Mouse (Mus musculus) lung, embryonic 16.5 days (tissue): ENCODE measurements around the gene Awat2. TPM values are rescaled to one million over a fixed set of nuclear protein-coding genes. Genes with fewer than 3 reads are reported as not detected.

Experiments used
- ATAC-seq: fragments of 200-750 bp; cut with Nextera tagmentation; 2 replicates; pipeline ENCODE4 v1.8.0; 2017; ENCODE audit warnings: low read depth, mild to moderate bottlenecking, moderate library complexity
- H3K27ac ChIP-seq: fragments of 300-500 bp; sonication (generic); 2 replicates; pipeline ENCODE4 v1.5.1; 2014; ENCODE audit warnings: mild to moderate bottlenecking, control low read depth, low read length
- H3K27me3 ChIP-seq: fragments of 300-500 bp; sonication (generic); 2 replicates; pipeline ENCODE4 v1.6.1; 2014; ENCODE audit warnings: low read depth, low read length, mixed read lengths; ENCODE audit not compliant: control insufficient read depth, insufficient read depth
- H3K36me3 ChIP-seq: fragments of 300-500 bp; sonication (generic); 2 replicates; pipeline ENCODE4 v1.6.1; 2014; ENCODE audit warnings: low read length; ENCODE audit not compliant: control insufficient read depth, insufficient read depth
- H3K4me1 ChIP-seq: fragments of 300-500 bp; sonication (generic); replicated peaks from 2 replicates; pipeline ENCODE4 v1.6.1; 2014; ENCODE audit warnings: low read length, mixed read lengths; ENCODE audit not compliant: control insufficient read depth, insufficient read depth
- H3K4me2 ChIP-seq: fragments of 300-500 bp; sonication (generic); 2 replicates; pipeline ENCODE4 v1.6.1; 2014; ENCODE audit warnings: low read depth, low read length, control low read depth
- H3K4me3 ChIP-seq: fragments of 300-500 bp; sonication (generic); 2 replicates; pipeline ENCODE4 v1.5.1; 2014; ENCODE audit warnings: mild to moderate bottlenecking, low read length, control low read depth
- H3K9ac ChIP-seq: fragments of 300-500 bp; sonication (generic); 2 replicates; pipeline ENCODE4 v1.6.1; 2014; ENCODE audit warnings: low read length, control low read depth
- H3K9me3 ChIP-seq: fragments of 300-500 bp; sonication (generic); 2 replicates; pipeline ENCODE4 v1.6.1; 2016; ENCODE audit warnings: low read length; ENCODE audit not compliant: control insufficient read depth
- WGBS: fragments of 180-500 bp; shearing (Covaris S2); extraction: QIAGEN DNeasy Blood & Tissue Kit; methylation state at CpG from one replicate; pipeline ENCODE4 v1.1.7; 2014; 5-methylcytosine and 5-hydroxymethylcytosine counted together
- polyA plus RNA-seq: library from polyadenylated mRNA; unstranded; fragments of >200 nt; fragmentation: Nextera tagmentation; extraction: Ambion mirVana; gene quantifications from 2 replicates; pipeline ENCODE4 v1.2.1, GENCODE M21; 2015

The Awat2 gene
- polyA plus RNA-seq, 1 experiment from 2014 or later, result 0.46 TPM

DNA sequence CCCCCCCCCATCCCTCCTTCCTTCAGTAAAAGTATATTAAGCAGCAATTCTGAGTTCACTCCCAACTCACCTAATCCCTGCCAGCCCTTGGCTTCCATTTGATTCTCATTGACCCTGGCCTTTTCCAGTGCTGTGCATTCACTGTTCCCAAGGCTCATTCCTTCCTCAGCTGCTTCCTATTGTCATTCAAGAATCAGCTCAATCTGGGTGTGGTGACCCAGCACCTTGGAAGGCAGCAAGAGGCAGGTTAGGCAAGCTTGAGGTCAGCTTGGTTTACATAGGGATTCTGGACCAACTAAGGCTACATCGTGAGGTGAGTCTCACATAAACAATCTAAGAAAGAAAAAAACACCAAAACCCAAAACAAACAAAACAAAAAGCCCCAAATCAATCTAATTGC lies 33.3 kb downstream of the Awat2 start:
- H3K9ac ChIP-seq, result no peak overlapping the region
- 45% methylated on average over 1 of the region's 1 CpGs for WGBS
- no peaks in the 10 kb centered on the region for H3K9me3 ChIP-seq
- no peak overlapping the region for H3K27ac ChIP-seq
- no peaks in the 10 kb centered on the region for H3K36me3 ChIP-seq
- no peak overlapping the region for H3K4me3 ChIP-seq
- ATAC-seq, result no peak
- H3K27me3 ChIP-seq, result no peaks in the 10 kb centered on the region
- no peak overlapping the region for H3K4me2 ChIP-seq
- no peaks in the 10 kb centered on the region for H3K4me1 ChIP-seq

DNA sequence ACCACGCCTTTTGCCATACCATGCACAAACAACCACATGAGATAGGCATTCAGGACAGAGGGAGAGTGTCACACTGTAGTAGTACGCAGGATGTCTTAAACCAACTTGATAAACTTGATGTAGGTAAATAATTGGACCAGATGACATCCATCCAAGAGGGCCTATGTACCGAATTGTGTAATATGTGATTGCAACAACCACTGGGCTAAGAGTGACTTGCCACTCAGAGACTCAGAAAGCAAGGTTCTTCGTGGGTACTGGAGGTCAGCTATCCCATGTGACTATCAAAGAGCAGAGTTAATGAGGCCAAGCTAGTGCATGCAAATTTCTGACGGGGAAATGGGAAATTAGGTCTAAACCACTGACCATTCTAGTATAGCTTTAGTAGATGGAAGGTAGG lies 40.9 kb downstream of the Awat2 start:
- Histone ChIP-seq H3K4me3 (no peak overlapping the region), H3K4me2 (no peak overlapping the region), H3K27me3 (no peaks in the 10 kb centered on the region), H3K9ac (no peak overlapping the region), H3K36me3 (no peaks in the 10 kb centered on the region), H3K27ac (no peak overlapping the region), H3K9me3 (no peaks in the 10 kb centered on the region), H3K4me1 (no peaks in the 10 kb centered on the region)
- 78% methylated on average over 5 of the region's 5 CpGs for WGBS
- no peak for ATAC-seq

DNA sequence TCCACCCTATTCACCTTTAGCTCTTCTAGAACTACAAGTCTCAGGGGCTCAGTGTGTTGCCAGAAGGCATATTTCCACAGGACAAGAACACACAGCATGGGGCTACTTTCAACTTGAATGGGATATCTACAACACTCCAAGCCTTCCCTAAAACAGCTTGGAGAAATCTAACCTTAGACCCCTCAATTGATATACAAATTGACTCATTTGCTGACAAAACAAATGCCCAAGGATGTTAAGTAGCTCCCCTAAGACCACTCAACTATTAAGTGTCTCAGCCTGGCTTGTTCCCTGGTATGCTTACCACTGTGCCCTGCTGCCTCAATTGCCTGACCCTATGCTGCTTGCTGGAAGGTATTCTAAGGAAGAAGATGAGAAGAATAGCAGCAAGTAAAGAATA lies 41.6 kb downstream of the Awat2 start:
- Histone ChIP-seq H3K27ac (no peak overlapping the region), H3K9me3 (no peaks in the 10 kb centered on the region), H3K9ac (no peak overlapping the region)

DNA sequence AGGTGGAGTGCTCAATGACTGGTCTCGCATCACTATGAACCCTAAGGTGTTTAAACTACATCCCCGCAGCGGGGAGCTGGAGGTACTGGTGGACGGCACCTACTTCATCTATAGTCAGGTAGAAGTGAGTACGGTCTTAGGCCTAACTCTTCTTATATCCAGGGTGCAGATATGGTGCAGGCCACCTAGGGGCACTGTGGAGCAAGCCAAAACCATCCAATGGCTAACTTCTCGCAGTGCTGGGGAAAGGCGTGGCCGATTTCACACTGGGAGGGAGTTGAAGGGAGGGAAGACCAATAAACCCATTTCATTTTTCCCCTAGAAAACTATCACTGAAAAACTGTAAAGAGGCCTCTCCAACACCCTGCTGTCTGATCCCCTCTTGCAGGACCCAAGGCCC lies 47.5 kb downstream of the Awat2 start:
- H3K27ac ChIP-seq, result no peak overlapping the region
- H3K36me3 ChIP-seq, result no peaks in the 10 kb centered on the region
- no peak overlapping the region for H3K4me2 ChIP-seq
- ATAC-seq, result no peak
- no peak overlapping the region for H3K9ac ChIP-seq
- WGBS, result 87% methylated on average over 8 of the region's 8 CpGs
- no peaks in the 10 kb centered on the region for H3K27me3 ChIP-seq
- H3K4me3 ChIP-seq, result no peak overlapping the region
- no peaks in the 10 kb centered on the region for H3K9me3 ChIP-seq
- no peaks in the 10 kb centered on the region for H3K4me1 ChIP-seq

More for the DNA sequence above, 41.6 kb downstream of the Awat2 start:
- Histone ChIP-seq H3K27me3 (no peaks in the 10 kb centered on the region), H3K4me3 (no peak overlapping the region), H3K4me1 (no peaks in the 10 kb centered on the region), H3K4me2 (no peak overlapping the region), H3K36me3 (no peaks in the 10 kb centered on the region)
- no peak for ATAC-seq

DNA sequence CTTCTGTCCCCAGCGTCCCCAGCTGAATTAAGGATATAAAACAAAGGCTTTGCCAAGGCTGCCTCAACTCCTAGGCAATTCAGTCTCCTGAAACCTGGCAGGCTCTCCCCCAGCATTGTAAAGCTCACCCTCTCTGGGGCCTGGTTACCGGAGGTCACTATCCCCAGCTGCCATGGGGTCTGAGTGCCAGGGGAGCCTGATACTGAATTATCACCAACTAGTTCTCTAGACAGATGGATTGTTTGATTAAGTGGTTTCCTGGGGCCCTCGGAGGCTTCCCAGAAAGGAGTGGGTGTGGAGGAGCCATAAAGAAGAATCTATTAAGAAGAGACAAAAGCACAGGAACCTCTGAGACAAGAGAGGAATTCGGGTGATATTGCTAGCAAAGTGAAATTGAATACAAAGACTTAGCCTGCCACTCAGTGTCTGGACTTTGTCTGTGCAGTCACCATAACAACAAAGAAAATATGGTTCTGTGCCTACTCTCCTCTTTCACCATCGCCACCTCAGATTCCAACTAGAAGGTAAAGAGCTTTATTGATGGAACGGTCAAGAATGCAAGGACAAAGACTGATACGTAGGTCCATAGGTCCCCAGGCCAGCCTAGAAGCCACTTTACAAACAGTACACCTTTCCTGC lies 48.2 kb downstream of the Awat2 start:
- no peaks in the 10 kb centered on the region for H3K4me1 ChIP-seq
- H3K27me3 ChIP-seq, result no peaks in the 10 kb centered on the region
- 66% methylated on average over 7 of the region's 7 CpGs for WGBS
- no peak overlapping the region for H3K27ac ChIP-seq
- no peak overlapping the region for H3K9ac ChIP-seq
- no peak overlapping the region for H3K4me2 ChIP-seq
- H3K4me3 ChIP-seq, result no peak overlapping the region
- no peaks in the 10 kb centered on the region for H3K36me3 ChIP-seq
- no peaks in the 10 kb centered on the region for H3K9me3 ChIP-seq
- ATAC-seq, result no peak

DNA sequence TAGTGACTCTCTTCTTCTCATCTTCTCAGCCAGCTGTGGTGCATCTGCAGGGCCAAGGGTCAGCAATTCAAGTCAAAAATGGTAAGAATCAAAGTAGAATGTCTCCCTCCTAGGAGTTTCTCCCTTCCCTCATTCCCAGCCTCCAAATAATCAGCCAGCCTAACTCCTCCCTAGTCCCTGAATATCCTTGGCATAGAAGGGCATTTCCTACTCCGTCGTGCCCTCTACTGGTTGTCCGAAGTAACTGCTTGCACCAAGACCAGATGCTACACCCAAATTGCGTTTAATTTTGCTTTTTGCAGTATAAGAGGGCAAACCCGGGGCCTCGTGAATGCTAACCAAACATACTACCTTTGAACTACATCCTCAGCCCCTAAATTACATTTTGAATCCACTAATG lies 50.2 kb downstream of the Awat2 start:
- Histone ChIP-seq H3K4me1 (no peaks in the 10 kb centered on the region), H3K4me3 (no peak overlapping the region), H3K4me2 (no peak overlapping the region), H3K9me3 (no peaks in the 10 kb centered on the region), H3K36me3 (no peaks in the 10 kb centered on the region), H3K27me3 (no peaks in the 10 kb centered on the region), H3K27ac (no peak overlapping the region), H3K9ac (no peak overlapping the region)
- WGBS, result 18% methylated on average over 6 of the region's 6 CpGs
- no peak for ATAC-seq

DNA sequence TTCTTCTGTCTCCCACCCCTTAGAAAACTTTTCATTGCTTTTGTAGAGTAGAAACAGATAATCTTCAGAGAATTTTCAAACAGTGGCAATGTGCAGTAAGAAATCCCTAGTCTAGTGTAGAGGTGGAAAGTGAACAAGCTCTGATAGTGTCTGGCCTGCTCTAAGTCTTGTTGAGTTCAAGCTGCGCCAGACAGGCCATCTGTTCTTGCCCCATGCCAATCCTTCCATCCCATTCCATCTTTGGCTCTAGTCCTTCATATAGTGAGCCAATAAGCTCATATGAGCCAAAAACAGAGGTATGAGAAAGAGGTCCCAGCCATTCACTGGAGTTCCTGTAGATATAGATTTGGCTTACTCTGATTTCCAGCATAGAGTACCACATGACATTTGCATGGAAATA lies 52.6 kb downstream of the Awat2 start:
- no peak overlapping the region for H3K4me3 ChIP-seq
- no peaks in the 10 kb centered on the region for H3K27me3 ChIP-seq
- 94% methylated on average over 1 of the region's 1 CpGs for WGBS
- H3K36me3 ChIP-seq, result no peaks in the 10 kb centered on the region
- no peak overlapping the region for H3K27ac ChIP-seq
- no peak overlapping the region for H3K9ac ChIP-seq
- no peaks in the 10 kb centered on the region for H3K4me1 ChIP-seq
- ATAC-seq, result no peak
- no peaks in the 10 kb centered on the region for H3K9me3 ChIP-seq
- no peak overlapping the region for H3K4me2 ChIP-seq

DNA sequence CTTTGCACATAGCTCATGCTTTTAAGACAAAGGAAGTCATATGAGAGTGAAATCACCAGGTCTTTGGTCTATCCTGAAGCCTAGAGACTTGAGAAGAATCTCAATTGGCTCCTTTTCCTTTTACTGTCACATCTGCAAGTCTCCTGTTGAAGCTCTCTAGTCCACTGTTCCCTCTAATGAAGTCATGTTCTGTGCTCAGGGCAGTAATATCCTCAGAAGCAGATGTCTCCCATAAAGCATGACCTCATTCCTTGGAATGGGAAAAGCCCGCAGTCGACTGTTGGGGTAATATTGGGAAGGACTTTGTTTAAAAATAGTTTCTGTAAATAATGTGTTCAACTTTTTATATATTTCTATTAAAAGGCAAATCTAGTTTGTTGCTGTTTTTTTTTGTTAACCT lies 85.5 kb downstream of the Awat2 start:
- Histone ChIP-seq H3K4me1 (no peaks in the 10 kb centered on the region), H3K9ac (no peak overlapping the region), H3K4me3 (no peak overlapping the region), H3K9me3 (no peaks in the 10 kb centered on the region), H3K4me2 (no peak overlapping the region), H3K27ac (no peak overlapping the region), H3K27me3 (no peaks in the 10 kb centered on the region; the same call in 1 of the 2 replicates), H3K36me3 (no peaks in the 10 kb centered on the region)
- no peak for ATAC-seq
- 61% methylated on average over 2 of the region's 2 CpGs for WGBS
